Mouse (Mus musculus): ENCODE measurements around the gene Irf9. TPM values are rescaled to one million over a fixed set of nuclear protein-coding genes. Genes with fewer than 3 reads are reported as not detected.

The Irf9 gene
- total RNA-seq, 2 experiments from 2014 or later = 9.7 to 13.3 TPM

- DNase-seq = no peak
Observed at GRCm38 (mm10) chr14:55614565-55615178, 11.3 kb downstream of the Irf9 start.

DNA sequence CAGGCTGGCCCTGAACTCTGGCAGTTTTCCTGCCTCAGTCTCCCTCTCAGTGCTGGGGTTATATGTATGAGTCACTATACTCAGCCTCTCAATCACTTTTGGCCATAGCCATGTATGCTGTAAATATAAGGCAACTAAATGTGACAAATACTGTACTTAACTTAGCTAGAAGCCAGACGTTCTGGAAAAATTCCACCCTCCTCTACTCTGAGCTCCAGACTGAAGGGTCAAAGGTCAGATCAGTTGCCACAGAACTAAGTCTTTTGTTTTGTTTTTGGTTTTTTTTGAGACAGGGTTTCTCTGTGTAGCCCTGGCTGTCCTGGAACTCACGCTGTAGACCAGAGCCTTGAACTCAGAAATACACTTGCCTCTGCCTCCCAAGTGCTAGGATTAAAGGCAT lies 12.5 kb downstream of the Irf9 start:
- DNase-seq = no peak

DNA sequence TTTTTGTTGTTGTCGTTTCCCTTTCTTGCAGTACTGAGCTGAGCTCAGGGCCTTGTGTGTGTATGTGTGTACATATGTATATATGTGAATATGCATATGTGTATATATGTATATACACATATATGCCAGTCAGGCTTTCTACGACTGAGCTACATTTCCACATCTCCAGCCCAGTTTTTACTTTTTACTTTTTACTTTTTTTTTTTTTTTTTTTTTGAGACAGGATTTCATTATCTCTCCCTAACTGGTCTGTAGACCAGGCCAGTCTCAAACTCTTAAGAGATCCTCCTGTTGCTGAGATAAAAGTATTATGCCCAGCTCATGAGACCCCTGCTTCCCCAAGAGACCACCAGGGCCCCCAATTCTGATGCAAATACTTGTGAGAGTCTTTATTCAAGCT lies 13.5 kb downstream of the Irf9 start:
- no peak for DNase-seq

DNA sequence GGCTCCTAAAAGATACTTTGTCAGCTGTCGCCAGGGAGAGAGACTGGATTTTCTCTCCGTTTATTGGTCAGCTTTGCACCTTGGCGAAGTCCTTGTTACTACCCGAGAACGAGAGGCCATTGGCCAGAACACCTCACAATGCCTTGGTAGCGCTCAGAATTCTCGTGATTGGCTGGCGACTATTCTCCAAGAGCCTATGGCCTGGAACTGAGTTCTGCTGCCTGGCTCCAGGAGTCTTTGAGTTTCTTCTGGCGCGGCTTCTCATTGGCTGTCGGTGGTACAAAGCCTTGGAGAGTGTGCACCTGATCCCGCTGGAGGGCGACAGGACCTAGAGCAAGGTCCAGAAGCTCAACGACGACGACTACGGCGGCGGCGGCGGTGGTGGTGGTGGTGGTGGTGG lies 14.5 kb downstream of the Irf9 start, which contains the start of gene Rec8:
Gene Rec8 (plus strand): TSS at position 216 of the 400 bp plus-strand sequence.
- DNase-seq = peak; percentile 44

- no peak for DNase-seq
Observed at GRCm38 (mm10) chr14:55618486-55619195, 15.3 kb downstream of the Irf9 start.

DNA sequence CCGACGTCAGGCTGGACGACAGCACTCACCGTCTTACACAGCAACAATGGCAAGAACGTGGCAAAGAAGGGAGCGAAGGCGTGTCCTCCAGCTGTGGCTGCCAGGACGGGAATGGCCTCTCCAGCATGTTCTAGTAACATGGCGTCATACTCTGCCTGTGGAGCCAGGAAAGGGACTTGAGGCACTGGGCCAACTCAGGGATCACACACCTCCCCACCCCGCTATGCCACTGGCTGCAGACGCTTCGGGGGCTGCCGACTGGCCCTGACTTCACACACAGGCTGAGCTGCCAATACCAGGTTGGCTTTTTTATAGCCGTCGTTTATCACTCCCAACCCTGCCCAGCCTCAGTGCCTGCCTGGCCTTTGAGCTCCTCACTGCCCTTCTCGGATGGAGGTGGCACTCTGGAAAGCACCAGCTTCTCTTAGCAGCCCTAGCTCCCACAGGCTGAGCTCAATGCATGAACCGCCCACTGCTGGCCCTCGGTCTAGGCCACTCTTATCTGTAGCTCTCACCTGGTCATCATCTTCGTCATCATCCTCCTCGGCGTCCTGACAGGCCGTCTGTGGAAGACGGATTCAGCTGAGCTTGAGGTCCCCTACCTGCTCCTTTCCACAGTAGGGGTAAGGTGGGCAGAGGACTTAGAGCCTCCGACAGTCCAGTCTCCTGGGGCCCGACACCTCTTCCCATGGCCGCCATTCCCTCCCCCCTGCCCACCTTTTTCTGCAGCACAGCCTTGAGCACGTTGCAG lies 24.9 kb downstream of the Irf9 start:
- no peak for DNase-seq

DNA sequence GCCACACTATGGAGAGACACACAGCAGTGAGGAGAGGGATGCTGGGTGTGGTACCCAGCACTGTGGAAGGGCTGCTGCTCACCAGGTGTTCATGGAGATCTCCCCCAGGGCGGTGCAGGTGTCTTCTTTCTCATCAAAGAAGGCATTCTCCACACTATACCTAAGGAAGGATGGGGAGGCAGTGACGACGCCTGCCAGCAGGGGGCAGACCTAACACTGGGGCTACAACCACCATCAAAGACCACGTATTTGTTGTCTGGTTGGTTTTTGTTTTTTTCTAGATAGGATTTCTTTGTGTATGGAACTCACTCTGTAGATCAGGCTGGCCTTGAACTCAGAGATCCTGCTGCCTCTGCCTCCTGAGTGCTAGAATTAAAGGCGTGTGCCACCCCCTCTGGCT lies 25.9 kb downstream of the Irf9 start:
- peak; percentile 74 for DNase-seq

DNA sequence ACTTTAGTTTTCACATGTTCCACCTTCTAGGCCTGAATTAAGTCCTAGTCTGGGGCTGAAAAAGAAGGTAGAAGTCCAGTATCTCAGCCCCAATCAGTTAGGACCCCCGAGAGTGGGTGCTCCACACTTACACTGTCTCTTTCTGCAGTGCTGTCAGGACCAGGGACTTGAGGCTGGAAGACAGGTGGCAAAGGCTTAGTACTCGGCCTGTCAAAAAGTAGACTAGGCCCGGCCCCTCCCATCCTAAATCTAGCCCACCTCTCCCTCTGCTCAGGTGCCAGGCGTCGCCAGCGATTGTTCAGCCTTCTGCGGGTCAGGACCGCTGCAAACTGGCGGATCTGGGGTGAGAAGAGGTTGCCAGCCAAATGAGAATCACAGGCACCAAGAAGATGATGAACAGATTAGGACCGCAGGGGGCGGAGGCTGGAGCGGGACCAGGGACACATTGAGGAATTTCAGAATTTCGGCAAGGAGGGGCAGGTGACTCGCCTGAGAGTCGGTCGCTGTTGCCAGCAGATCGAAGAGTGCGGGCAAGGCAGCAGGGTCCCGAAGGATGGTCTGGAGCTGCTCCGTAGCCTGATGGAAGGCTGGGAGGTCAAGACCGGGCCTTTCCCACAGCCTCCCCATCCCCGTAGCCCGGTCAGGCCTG lies 31.6 kb downstream of the Irf9 start:
- DNase-seq = peak; percentile 54

DNA sequence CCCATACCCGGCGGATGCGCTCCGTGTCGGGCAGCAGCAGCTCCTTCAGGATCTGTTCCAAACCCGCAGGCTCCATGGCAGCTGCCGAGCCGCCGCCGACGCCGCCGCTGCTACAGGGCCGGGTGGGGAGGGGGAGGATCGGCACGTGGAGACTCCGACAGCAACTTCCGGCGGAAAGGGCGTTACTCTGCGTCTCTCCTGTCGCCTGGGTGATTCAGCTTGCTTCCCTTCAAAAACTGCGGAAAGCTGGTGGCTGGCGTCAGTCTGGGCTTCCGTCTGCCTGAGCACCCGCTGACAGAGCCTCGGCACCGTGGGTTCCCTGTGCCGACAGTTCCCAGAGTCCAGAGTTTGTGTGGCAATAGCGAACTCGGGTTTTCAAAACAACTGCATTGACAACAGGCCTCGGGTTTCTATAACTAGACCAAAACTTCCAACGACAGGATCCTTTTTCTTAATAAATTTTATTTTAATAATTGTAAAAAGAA lies 32.2 kb downstream of the Irf9 start, which contains the start of gene Ipo4:
Gene Ipo4 (minus strand): TSS at position 435 of the 485 bp plus-strand sequence.
- peak; percentile 93 for DNase-seq

GRCm38 (mm10) chr14:55637795-55638194 lies 34.4 kb downstream of the Irf9 start, which contains the start of gene Gm49378:
TSS of gene Gm49378 (minus strand) at chr14:55637895.
- no peak for DNase-seq

- no peak for DNase-seq
Observed at GRCm38 (mm10) chr14:55640816-55641215, 37.4 kb downstream of the Irf9 start.

- no peak for DNase-seq
Observed at GRCm38 (mm10) chr14:55641291-55641690, 37.9 kb downstream of the Irf9 start.

GRCm38 (mm10) chr14:55642679-55643059 lies 39.3 kb downstream of the Irf9 start:
- no peak for DNase-seq

- peak; percentile 89 for DNase-seq
Observed at GRCm38 (mm10) chr14:55643060-55643907, 39.9 kb downstream of the Irf9 start, which contains the start of gene Tm9sf1. TSS of gene Tm9sf1 (minus strand) at chr14:55643806.

DNA sequence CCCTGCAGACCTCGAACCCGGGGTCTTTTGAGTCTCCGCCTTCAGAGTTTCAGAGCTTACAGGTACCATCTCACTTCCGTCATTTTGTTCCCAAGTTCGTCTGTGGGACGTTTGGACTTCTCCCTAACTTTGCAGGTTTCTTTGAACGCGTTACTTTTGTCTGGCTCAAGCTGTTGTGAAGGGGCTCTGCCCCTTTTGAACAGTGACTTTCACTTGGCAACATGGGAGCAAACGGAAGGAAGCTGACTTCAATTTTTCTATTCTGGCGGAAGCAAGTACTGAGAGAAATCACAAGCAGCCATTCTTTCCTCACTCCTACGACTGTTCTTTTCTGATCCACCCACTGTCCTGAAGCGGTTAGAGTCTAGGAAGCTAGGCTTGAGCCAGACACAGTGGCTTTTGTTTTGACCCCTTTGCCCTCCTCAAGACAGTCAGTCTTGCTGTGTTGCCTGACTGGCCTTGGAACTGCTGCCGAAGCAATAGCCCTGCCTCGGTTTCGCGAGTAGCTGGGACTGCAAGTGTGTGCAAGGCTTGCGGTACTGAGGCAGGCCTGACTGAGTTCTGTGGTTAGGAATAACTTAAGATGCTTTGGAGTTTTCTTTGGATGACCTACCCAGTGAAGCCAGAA lies 41.0 kb downstream of the Irf9 start:
- peak; percentile 29 for DNase-seq

- no peak for DNase-seq
Observed at GRCm38 (mm10) chr14:55649884-55650283, 46.5 kb downstream of the Irf9 start, which contains the start of gene Tssk4. TSS of gene Tssk4 (plus strand) at chr14:55650184.

GRCm38 (mm10) chr14:55651528-55651927 lies 48.2 kb downstream of the Irf9 start:
- DNase-seq = no peak

DNA sequence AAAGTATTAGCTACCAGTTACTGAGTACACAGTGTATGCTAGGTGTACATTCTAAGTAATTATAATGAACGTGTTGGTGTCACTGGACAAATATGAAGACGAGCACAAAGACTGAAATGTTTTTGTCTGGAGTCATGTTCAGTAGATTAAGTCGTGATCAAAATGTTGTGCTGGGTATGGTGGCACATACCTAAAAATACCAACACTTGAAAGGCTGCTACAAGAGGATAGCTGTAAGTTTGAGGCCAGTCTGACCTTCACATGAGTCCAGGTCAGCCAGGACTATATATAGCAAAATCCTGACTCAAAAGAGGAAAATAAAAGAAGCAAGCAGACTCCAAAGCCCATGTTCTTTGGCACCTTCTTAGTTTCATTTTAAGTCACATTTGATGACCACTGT lies 53.6 kb downstream of the Irf9 start:
- DNase-seq = no peak

GRCm38 (mm10) chr14:55658011-55658410 lies 54.6 kb downstream of the Irf9 start:
- DNase-seq = peak; percentile 70

All from adrenal gland, postnatal 10 days (tissue).